Mouse (Mus musculus) MEL (cell line): Measurements from ENCODE around the gene Ch25h. TPM values are rescaled to one million over a fixed set of nuclear protein-coding genes. Genes with fewer than 3 reads are reported as not detected.

ENCODE experiments used
- DNase-seq: peaks from one replicate; pipeline ENCODE4 v3.0.0; 2011; ENCODE audit warnings: low read depth, low spot score
- H3K27ac ChIP-seq: 2 replicates; pipeline ENCODE4 v1.5.1; 2012; ENCODE audit warnings: low read depth, mild to moderate bottlenecking, control low read depth, low read length, moderate library complexity; ENCODE audit not compliant: control insufficient read depth
- H3K27me3 ChIP-seq, 2 experiments: fragments of 150-350 bp in 1 of 2; sonication (generic) in 1 of 2; 2 replicates each; pipeline ENCODE4 v1.6.1; 2012; ENCODE audit warnings: low read length in 2 of 2, mild to moderate bottlenecking in 2 of 2, improper control_type of control experiment in 1 of 2, moderate library complexity in 1 of 2; ENCODE audit not compliant: insufficient read depth in 2 of 2, control insufficient read depth in 1 of 2
- H3K36me3 ChIP-seq, 2 experiments: 2 replicates each; pipeline ENCODE4 v1.6.1; 2012 to 2014; ENCODE audit warnings: low read length in 2 of 2, improper control_type of control experiment in 1 of 2, inconsistent platforms in 1 of 2, mild to moderate bottlenecking in 1 of 2; ENCODE audit not compliant: insufficient read depth in 2 of 2, control insufficient read depth in 1 of 2
- H3K4me1 ChIP-seq, 2 experiments: fragments of 150-350 bp in 1 of 2; sonication (generic) in 1 of 2; 2 replicates each; pipeline ENCODE4 v1.6.1; 2012; ENCODE audit warnings: low read length in 2 of 2, improper control_type of control experiment in 1 of 2, mild to moderate bottlenecking in 1 of 2; ENCODE audit not compliant: insufficient read depth in 2 of 2, control insufficient read depth in 1 of 2
- H3K4me3 ChIP-seq, 2 experiments: fragments of 150-350 bp in 1 of 2; sonication (generic) in 1 of 2; 2 replicates each; pipeline ENCODE4 v1.5.1; 2012; ENCODE audit warnings: low read depth in 2 of 2, low read length in 2 of 2, mild to moderate bottlenecking in 2 of 2, moderate library complexity in 2 of 2, control low read depth in 1 of 2, improper control_type of control experiment in 1 of 2; ENCODE audit not compliant: control insufficient read depth in 1 of 2, insufficient read depth in 1 of 2
- H3K79me2 ChIP-seq: 2 replicates; pipeline ENCODE4 v1.6.1; 2012; ENCODE audit warnings: mild to moderate bottlenecking, low read length, moderate library complexity; ENCODE audit not compliant: control insufficient read depth, poor library complexity, insufficient read depth
- H3K9ac ChIP-seq: 2 replicates; pipeline ENCODE4 v1.6.1; 2012; ENCODE audit warnings: low read depth, mild to moderate bottlenecking, control low read depth, low read length, moderate library complexity; ENCODE audit not compliant: control insufficient read depth, poor library complexity, severe bottlenecking
- H3K9me3 ChIP-seq: fragments of 150-350 bp; sonication (generic); replicated peaks from 2 replicates; pipeline ENCODE4 v1.6.1; 2012; ENCODE audit warnings: mild to moderate bottlenecking, low read length, improper control_type of control experiment, moderate library complexity; ENCODE audit not compliant: insufficient read depth
- BHLHE40 ChIP-seq: IDR thresholded peaks from 2 replicates; pipeline ENCODE4 v1.6.1; 2012; ENCODE audit warnings: low read depth, mild to moderate bottlenecking, inconsistent platforms, low read length, improper control_type of control experiment, borderline replicate concordance
- CHD1 ChIP-seq: IDR thresholded peaks from 2 replicates; pipeline ENCODE4 v1.6.1; 2012; ENCODE audit warnings: low read depth, mild to moderate bottlenecking, inconsistent platforms, low read length, improper control_type of control experiment
- ETS1 ChIP-seq: IDR thresholded peaks from 2 replicates; pipeline ENCODE4 v1.6.1; 2012; ENCODE audit warnings: low read depth, mild to moderate bottlenecking, inconsistent platforms, low read length, improper control_type of control experiment, moderate library complexity
- GATA1 ChIP-seq: IDR thresholded peaks from 2 replicates; pipeline ENCODE4 v1.6.1; 2011; ENCODE audit warnings: low read depth, low read length, improper control_type of control experiment
- KAT2A ChIP-seq: conservative IDR thresholded peaks from 2 replicates; pipeline ENCODE4 v1.6.1; 2012; ENCODE audit warnings: low read depth, low read length, improper control_type of control experiment, inconsistent platforms
- MAX ChIP-seq: IDR thresholded peaks from 2 replicates; pipeline ENCODE4 v1.6.1; 2011; ENCODE audit warnings: low read length, improper control_type of control experiment
- MAZ ChIP-seq: IDR thresholded peaks from 2 replicates; pipeline ENCODE4 v1.6.1; 2012; ENCODE audit warnings: low read depth, mild to moderate bottlenecking, inconsistent platforms, low read length, improper control_type of control experiment
- MYB ChIP-seq: IDR thresholded peaks from 2 replicates; pipeline ENCODE4 v1.6.1; 2011; ENCODE audit warnings: mild to moderate bottlenecking, low read depth, low read length, improper control_type of control experiment
- MYC ChIP-seq: IDR thresholded peaks from 2 replicates; pipeline ENCODE4 v1.6.1; 2011; ENCODE audit warnings: low read depth, mild to moderate bottlenecking, low read length, improper control_type of control experiment, moderate library complexity
- NELFE ChIP-seq: IDR thresholded peaks from 2 replicates; pipeline ENCODE4 v1.6.1; 2011; ENCODE audit warnings: low read depth, low read length, improper control_type of control experiment
- NRF1 ChIP-seq: IDR thresholded peaks from 2 replicates; pipeline ENCODE4 v1.6.1; 2014; ENCODE audit warnings: low read depth, mild to moderate bottlenecking, inconsistent platforms, low read length, improper control_type of control experiment, moderate library complexity; ENCODE audit not compliant: poor library complexity, insufficient read depth, severe bottlenecking
- POLR2A ChIP-seq, 2 experiments: IDR thresholded peaks; 2 replicates each; pipeline ENCODE4 v1.6.1; 2011 to 2012; ENCODE audit warnings: low read length in 2 of 2, mild to moderate bottlenecking in 2 of 2, control low read depth in 1 of 2, improper control_type of control experiment in 1 of 2, low read depth in 1 of 2, moderate library complexity in 1 of 2; ENCODE audit not compliant: control insufficient read depth in 1 of 2, insufficient read depth in 1 of 2, poor library complexity in 1 of 2
- POLR2AphosphoS2 ChIP-seq: IDR thresholded peaks from 2 replicates; pipeline ENCODE4 v1.6.1; 2011; ENCODE audit warnings: low read length, improper control_type of control experiment
- RCOR1 ChIP-seq: IDR thresholded peaks from 2 replicates; pipeline ENCODE4 v1.6.1; 2012; ENCODE audit warnings: low read depth, mild to moderate bottlenecking, inconsistent platforms, low read length, improper control_type of control experiment
- SMC3 ChIP-seq: IDR thresholded peaks from 2 replicates; pipeline ENCODE4 v1.6.1; 2011; ENCODE audit warnings: low read depth, low read length, improper control_type of control experiment
- TBP ChIP-seq: IDR thresholded peaks from 2 replicates; pipeline ENCODE4 v1.8.0; 2011; ENCODE audit warnings: low read depth, low read length, improper control_type of control experiment
- UBTF ChIP-seq: IDR thresholded peaks from 2 replicates; pipeline ENCODE4 v1.6.1; 2012; ENCODE audit warnings: low read depth, mild to moderate bottlenecking, inconsistent platforms, low read length, improper control_type of control experiment, moderate library complexity, borderline replicate concordance; ENCODE audit not compliant: insufficient read depth
- USF1 ChIP-seq: IDR thresholded peaks from 2 replicates; pipeline ENCODE4 v1.6.1; 2014; ENCODE audit warnings: low read depth, mild to moderate bottlenecking, inconsistent platforms, low read length, improper control_type of control experiment, moderate library complexity
- USF2 ChIP-seq, 2 experiments: IDR thresholded peaks; 2 replicates each; pipeline ENCODE4 v1.6.1; 2011 to 2012; ENCODE audit warnings: improper control_type of control experiment in 2 of 2, low read length in 2 of 2, borderline replicate concordance in 1 of 2, inconsistent platforms in 1 of 2, low read depth in 1 of 2, mild to moderate bottlenecking in 1 of 2; ENCODE audit not compliant: insufficient read depth in 1 of 2
- ZC3H11A ChIP-seq: IDR thresholded peaks from 2 replicates; pipeline ENCODE4 v1.6.1; 2012; ENCODE audit warnings: low read depth, mild to moderate bottlenecking, inconsistent platforms, low read length, improper control_type of control experiment
- ZKSCAN1 ChIP-seq: IDR thresholded peaks from 2 replicates; pipeline ENCODE4 v1.6.1; 2012; ENCODE audit warnings: low read depth, mild to moderate bottlenecking, inconsistent platforms, low read length, improper control_type of control experiment, moderate library complexity
- ZNF384 ChIP-seq: IDR thresholded peaks from 2 replicates; pipeline ENCODE4 v1.6.1; 2012; ENCODE audit warnings: low read depth, mild to moderate bottlenecking, inconsistent platforms, low read length, improper control_type of control experiment
- polyA plus RNA-seq, 2 experiments: library from polyadenylated mRNA; stranded (reverse) in 1 of 2; unstranded in 1 of 2; fragments of >175 nt in 1 of 2; fragments of >200 nt in 1 of 2; gene quantifications; 2 replicates each; pipeline versions ENCODE4 v1.2.1 to v1.2.4; 2012; ENCODE audit warnings: low replicate concordance in 2 of 2, low read depth in 1 of 2; ENCODE audit not compliant: insufficient read length in 2 of 2, insufficient read depth in 1 of 2, missing spikeins in 1 of 2
- total RNA-seq: library from RNA; depleted of rRNA; stranded (reverse); fragments of 300-350 nt; gene quantifications from 2 replicates; pipeline ENCODE4 v1.2.3, GENCODE M21; 2012; rRNA removed

The Ch25h gene
- not detected in 2 replicates for total RNA-seq
- not detected for polyA plus RNA-seq

DNA sequence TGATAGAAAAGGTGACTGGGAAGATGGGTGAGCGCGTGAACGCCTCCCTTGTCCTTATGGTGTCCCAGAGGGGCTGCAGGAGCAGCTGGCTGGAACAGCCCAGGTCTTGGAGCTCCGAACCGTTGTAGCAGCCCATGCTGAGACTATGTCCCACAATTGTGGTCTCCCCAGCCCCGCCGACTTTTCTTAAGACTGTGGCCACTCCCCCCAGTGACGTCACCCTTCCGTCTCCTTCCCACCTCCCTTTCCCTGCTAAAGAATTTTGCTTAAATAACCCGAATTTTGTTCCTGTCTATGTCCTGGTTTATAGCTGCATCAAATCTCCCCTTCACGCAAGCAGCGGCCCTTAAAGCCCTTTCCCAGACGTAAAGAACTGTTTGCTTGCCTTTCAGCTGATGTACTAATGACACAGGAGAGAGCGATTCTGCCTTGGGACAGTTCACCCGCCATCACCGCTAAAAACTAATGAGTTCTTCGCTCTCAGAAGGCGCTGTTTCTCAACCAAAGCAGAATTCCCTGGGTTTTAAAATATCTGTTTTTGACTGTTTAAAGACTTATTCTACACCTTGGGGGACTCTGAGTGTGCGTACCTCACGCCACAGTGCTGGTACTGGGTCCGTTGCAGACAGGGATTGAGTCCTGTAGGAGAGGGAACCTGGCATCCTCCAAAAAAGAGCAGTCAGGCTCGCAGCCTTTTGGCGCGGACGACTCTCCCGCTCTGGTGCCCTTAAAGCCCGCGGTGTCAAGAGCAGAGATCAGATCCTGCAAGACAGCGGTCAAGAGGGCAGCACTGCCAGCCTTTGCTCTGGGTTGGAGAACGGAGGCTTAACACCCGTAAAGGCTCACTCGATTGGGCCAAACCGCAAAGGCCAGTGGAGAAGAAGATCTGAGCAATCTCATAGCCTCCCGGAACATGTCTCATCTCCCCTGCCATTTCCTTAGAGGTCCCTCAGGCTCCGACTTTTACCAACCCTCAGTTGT is at the start of gene Ch25h:
Gene Ch25h (minus strand): TSS at position 174 of the 981 bp plus-strand sequence.
- TF ChIP-seq NRF1 (no peak), ZNF384 (no peak), UBTF (no peak), RCOR1 (no peak), ZC3H11A (no peak), SMC3 (no peak), MAZ (no peak), MYC (no peak), TBP (no peak), USF1 (no peak), MAX (no peak), CHD1 (no peak), USF2 (IDR thresholded peaks at IDR 0.05; ENCODE audit: borderline replicate concordance in 1 of 2, insufficient read depth in 1 of 2, low read depth in 1 of 2, low read length in 2 of 2) (no peak), BHLHE40 (no peak), NELFE (no peak)
- H3K4me1 ChIP-seq = peaks cover 0 to 3% of the 10 kb centered on the region in 2 experiments; a peak in 1 of 4 replicates
- H3K79me2 ChIP-seq = no peaks in the 10 kb centered on the region
- H3K27me3 ChIP-seq = peaks cover 1 to 6% of the 10 kb centered on the region in 2 experiments; a peak in 3 of 4 replicates
- H3K9ac ChIP-seq = no peak within 1 kb of the TSS
- H3K9me3 ChIP-seq = no peaks in the 10 kb centered on the region
- H3K27ac ChIP-seq = no peak within 1 kb of the TSS
- H3K36me3 ChIP-seq = no peaks in the 10 kb centered on the region
- no peak within 1 kb of the TSS for H3K4me3 ChIP-seq
- no peak for DNase-seq

DNA sequence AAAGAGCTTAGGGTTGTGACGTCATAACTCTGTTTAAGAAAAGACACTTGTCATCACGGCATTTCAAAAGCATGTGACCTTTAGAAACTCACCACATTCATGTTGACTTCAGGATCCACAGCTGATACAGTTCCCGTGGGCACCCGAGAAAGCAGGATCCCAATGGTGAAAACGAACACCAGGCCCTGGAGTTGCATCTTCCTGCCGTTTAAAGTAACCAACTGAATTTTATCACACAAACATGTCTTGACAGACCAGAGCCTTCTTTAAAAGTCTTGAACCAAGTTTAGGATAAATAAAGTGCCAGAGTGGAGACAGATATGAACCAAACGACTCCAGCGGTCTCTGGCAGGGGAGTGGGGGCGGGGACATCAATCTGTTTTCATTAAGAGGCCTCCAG is 49.7 kb upstream of the Ch25h start:
- peaks cover 8% of the 10 kb centered on the region in 2 experiments; a peak in 3 of 4 replicates for H3K4me1 ChIP-seq
- peaks cover 0 to 7% of the 10 kb centered on the region in 2 experiments; a peak in 3 of 4 replicates for H3K36me3 ChIP-seq
- no peaks in the 10 kb centered on the region for H3K9me3 ChIP-seq
- DNase-seq = no peak
- H3K9ac ChIP-seq = no peak overlapping the region
- no peaks in the 10 kb centered on the region; the same call in 1 of the 2 replicates for H3K79me2 ChIP-seq
- TF ChIP-seq POLR2A (IDR thresholded peaks at IDR 0.05; ENCODE audit: control insufficient read depth in 1 of 2, insufficient read depth in 1 of 2, low read depth in 1 of 2, low read length in 2 of 2, poor library complexity in 1 of 2) (no peak), ETS1 (no peak), UBTF (no peak), POLR2AphosphoS2 (no peak), ZNF384 (no peak), MAX (no peak), GATA1 (no peak), ZKSCAN1 (no peak), TBP (no peak), MYC (no peak), KAT2A (no peak), MYB (no peak)
- no peak overlapping the region for H3K4me3 ChIP-seq
- no peaks in the 10 kb centered on the region for H3K27me3 ChIP-seq
- H3K27ac ChIP-seq = no peak overlapping the region
